Mouse (Mus musculus) T-cell, adult 2 months (primary cell): ENCODE measurements around the gene Ppp1r14b.

Experiments
- DNase-seq: peaks from one replicate; pipeline ENCODE4 v3.0.0; 2022; ENCODE audit warnings: low spot score

Gene Ppp1r14b

DNA sequence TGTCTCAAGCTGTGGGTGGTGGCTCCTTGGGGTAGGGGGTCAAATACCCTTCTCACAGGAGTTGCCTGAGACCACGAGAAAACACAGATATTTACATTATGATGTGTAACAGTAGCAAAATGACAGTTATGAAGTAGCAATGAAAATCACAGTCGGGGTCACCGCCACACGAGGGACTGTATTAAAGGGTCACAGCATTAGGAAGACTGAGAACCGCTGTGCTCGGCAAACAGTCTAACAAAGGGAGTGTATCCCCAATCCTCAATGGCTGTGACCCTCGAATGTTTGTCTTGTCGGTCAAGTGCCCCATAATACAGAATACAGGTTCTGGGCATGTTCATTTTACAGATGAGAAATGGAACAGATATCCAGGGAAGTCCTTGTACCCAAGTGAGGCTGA lies 19.2 kb downstream of the Ppp1r14b start:
- DNase-seq: no peak

- no peak for DNase-seq
These were observed 19.7 kb downstream of the Ppp1r14b start for GRCm38 (mm10) chr19:6994489-6994888.

DNA sequence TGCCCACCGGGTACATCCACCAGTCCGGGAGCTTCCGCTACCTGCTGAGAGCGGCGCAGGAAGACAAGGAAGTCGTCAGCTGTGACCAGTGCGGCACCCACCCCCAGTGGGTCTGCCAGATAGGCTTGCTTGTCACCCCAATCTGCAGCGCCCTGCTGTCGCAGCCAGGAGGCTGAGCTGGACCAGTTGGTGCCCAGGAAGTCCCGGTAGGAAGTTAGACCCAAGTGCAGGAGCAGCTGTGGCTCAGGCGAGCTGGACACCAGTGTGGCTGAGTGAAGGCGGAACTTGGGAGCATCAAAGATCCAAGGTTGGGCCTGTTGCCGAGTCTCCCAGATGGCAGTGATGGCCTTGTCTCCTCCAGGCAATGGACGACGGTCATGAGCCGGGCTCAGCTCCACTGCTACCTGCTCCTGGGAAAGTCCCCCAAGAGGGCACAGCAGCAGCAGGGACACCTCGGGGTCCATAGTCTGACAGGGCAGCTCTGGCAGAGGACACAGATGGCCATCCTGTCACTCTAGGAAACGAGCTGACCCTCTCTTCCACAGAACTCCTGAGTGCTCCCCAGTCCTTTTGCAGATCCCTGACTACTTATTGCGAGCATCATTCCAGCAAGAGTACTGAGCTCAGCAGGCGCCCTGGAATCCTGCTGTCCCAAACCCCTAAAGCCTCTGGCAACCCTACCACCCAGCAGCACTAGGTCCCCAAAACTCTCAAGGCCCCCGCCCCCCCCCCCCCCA lies 20.7 kb downstream of the Ppp1r14b start:
- DNase-seq: no peak

- peak; percentile 66 for DNase-seq
These were observed 21.2 kb downstream of the Ppp1r14b start, which contains the start of the genes Nudt22 and Trpt1 for GRCm38 (mm10) chr19:6996006-6996405. Nudt22 (minus strand) TSS chr19:6996117. Trpt1 (plus strand) TSS chr19:6996131.

- no peak for DNase-seq
These were observed 23.0 kb downstream of the Ppp1r14b start for GRCm38 (mm10) chr19:6997721-6998290.

- no peak for DNase-seq
These were observed 24.7 kb downstream of the Ppp1r14b start for GRCm38 (mm10) chr19:6999360-7000063.

- DNase-seq: no peak
These were observed 32.3 kb downstream of the Ppp1r14b start for GRCm38 (mm10) chr19:7006892-7007593.

DNA sequence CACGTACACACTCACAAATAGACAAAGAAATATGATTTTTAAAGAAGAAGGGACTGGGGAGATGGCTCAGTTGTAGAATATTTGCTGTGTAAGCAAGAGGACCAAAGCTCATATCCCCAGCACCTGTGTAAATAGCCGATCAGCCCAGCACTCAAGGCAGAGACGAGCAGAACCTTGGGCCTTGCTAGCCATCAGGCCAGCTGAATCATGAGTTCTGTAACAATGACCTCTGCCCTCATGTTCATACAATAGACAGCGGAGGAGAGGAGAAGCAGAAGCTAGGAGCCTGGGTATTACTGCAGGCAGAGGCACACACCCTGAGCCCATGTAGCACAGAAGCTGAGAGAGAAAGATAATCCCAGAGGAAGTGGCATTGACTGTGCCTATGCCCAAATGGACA lies 37.7 kb downstream of the Ppp1r14b start:
- DNase-seq: no peak

DNA sequence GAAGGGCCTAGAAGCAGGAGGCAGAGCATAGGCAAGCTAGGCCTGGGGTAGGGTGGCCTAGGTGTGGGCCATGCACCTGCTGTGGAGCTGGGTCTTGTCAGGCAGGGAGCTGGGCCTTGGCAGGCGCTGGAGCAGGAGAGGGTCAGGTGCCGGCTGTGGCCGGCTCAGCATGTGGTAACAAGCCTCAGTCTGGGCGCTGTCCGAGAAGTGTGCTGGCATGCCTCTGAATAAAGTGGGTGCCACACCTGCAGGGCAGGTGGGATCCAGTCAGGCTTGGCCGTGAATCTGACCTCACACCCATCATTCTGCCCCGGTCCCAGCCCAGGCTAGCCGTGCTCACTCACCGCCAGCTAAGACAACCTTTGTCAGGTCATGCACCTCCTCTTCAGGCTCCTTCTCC lies 39.2 kb downstream of the Ppp1r14b start:
- no peak for DNase-seq

- DNase-seq: no peak
These were observed 39.8 kb downstream of the Ppp1r14b start for GRCm38 (mm10) chr19:7014481-7015135.

- peak; percentile 70 for DNase-seq
These were observed 43.0 kb downstream of the Ppp1r14b start for GRCm38 (mm10) chr19:7017541-7018457.

DNA sequence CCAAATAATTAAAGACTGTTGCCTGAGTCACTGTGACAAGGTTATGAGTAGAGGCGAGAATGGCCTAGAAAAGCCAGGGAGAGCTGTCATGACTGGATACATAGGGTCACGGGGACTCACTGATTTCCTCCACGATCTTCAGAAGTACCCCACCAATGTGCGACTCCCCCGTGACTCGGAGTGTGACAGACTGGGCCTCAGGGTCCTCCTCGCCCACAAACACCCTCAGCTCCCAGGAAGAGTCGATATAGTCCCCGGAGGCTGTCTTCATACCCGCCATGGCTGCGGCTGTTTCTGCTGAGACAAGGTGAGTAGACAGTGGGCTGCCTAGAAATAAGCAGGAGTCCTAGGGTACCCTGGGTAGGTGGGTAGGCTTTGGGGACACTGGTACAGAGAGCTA lies 43.8 kb downstream of the Ppp1r14b start:
- DNase-seq: no peak

- peak; percentile 87 for DNase-seq
These were observed 44.4 kb downstream of the Ppp1r14b start, which contains the start of gene Fermt3 for GRCm38 (mm10) chr19:7019191-7019590. Fermt3 (minus strand) TSS chr19:7019469.

- DNase-seq: peak; percentile 78
These were observed 45.5 kb downstream of the Ppp1r14b start for GRCm38 (mm10) chr19:7020224-7020641.
